Mouse (Mus musculus) liver, embryonic 13.5 days (tissue): ENCODE measurements around the gene Olfr911-ps1. TPM values are rescaled to one million over a fixed set of nuclear protein-coding genes. Genes with fewer than 3 reads are reported as not detected.

Experiments
- ATAC-seq: fragments of 200-750 bp; cut with Nextera tagmentation; 2 replicates; pipeline ENCODE4 v1.8.0; 2017; ENCODE audit warnings: low read depth, mild to moderate bottlenecking, moderate number of reproducible peaks, moderate library complexity
- DNase-seq: peaks from one replicate; pipeline ENCODE4 v3.0.0; 2022
- H3K27ac ChIP-seq: fragments of 300-500 bp; sonication (generic); 2 replicates; pipeline ENCODE4 v1.5.1; 2015; ENCODE audit warnings: moderate library complexity, mild to moderate bottlenecking, inconsistent platforms
- H3K27me3 ChIP-seq: fragments of 300-500 bp; sonication (generic); 2 replicates; pipeline ENCODE4 v1.6.1; 2015; ENCODE audit warnings: mild to moderate bottlenecking, inconsistent platforms
- H3K36me3 ChIP-seq: fragments of 300-500 bp; sonication (generic); 2 replicates; pipeline ENCODE4 v1.6.1; 2015; ENCODE audit warnings: mild to moderate bottlenecking, inconsistent platforms
- H3K4me1 ChIP-seq: fragments of 300-500 bp; sonication (generic); replicated peaks from 2 replicates; pipeline ENCODE4 v1.6.1; 2015; ENCODE audit warnings: inconsistent platforms
- H3K4me2 ChIP-seq: fragments of 300-500 bp; sonication (generic); 2 replicates; pipeline ENCODE4 v1.6.1; 2015; ENCODE audit warnings: inconsistent platforms, mild to moderate bottlenecking, moderate library complexity
- H3K4me3 ChIP-seq: fragments of 300-500 bp; sonication (generic); replicated peaks from 2 replicates; pipeline ENCODE4 v1.5.1; 2015; ENCODE audit warnings: mild to moderate bottlenecking, inconsistent platforms
- H3K9ac ChIP-seq: fragments of 300-500 bp; sonication (generic); 2 replicates; pipeline ENCODE4 v1.6.1; 2015; ENCODE audit warnings: mild to moderate bottlenecking, inconsistent platforms
- H3K9me3 ChIP-seq: fragments of 300-500 bp; sonication (generic); replicated peaks from 2 replicates; pipeline ENCODE4 v1.6.1; 2016; ENCODE audit warnings: inconsistent platforms
- WGBS: fragments of 180-500 bp; shearing (Covaris S2); methylation state at CpG from one replicate; pipeline ENCODE4 v1.1.7; 2015; ENCODE audit not compliant: insufficient replicate concordance; 5-methylcytosine and 5-hydroxymethylcytosine counted together
- polyA plus RNA-seq: library from polyadenylated mRNA; unstranded; fragments of >200 nt; fragmentation: Nextera tagmentation; extraction: Ambion mirVana; gene quantifications from 2 replicates; pipeline ENCODE4 v1.2.1, GENCODE M21; 2015

Gene Olfr911-ps1
- not detected in 2 replicates for polyA plus RNA-seq

DNA sequence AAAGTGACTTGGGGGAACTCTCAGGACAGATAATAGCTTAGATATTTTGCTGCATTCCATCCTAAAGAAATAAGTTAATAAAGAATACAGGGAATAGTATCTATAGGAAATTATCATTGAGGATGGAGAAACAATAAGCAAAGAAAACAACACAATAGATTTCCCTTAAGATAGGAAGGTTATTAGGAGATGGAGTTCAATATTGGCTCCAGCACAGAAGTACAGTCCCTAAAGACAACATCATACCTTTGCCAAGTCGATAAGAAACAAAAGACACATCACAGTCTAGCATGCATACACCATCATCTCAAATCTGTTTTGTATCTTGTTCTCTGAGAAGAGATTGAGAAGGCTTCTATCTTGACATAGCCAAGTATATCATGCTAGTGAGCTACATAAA lies at the start of gene Olfr911-ps1:
TSS of gene Olfr911-ps1 (plus strand) at position 301 of the 400 bp plus-strand sequence.
- Histone ChIP-seq H3K4me3 (no peak within 1 kb of the TSS), H3K27me3 (no peaks in the 10 kb centered on the region), H3K9me3 (no peaks in the 10 kb centered on the region), H3K4me1 (no peaks in the 10 kb centered on the region), H3K36me3 (no peaks in the 10 kb centered on the region), H3K9ac (no peak within 1 kb of the TSS), H3K4me2 (no peak within 1 kb of the TSS), H3K27ac (no peak within 1 kb of the TSS)
- DNase-seq, result no peak
- ATAC-seq, result no peak
- WGBS, result 46% methylated on average over 1 of the region's 1 CpGs

DNA sequence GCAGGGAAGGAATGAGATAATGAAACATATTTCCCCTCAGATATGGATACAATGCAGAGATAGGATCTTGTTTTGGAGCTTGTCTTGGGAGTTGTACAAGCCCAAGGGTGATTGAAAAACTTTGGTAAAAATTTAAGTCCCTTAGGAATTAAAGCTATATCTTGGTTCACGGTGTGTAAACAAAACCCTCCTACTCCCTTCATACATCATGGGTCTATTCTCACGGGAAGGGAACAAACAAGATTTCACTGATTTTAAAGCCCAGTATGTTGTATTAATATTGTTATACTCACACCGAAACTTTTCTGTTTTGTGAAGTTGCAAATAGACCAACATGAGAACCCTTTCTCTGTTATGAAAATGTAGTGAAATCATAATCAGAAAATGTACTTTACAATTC lies 34.6 kb upstream of the Olfr911-ps1 start, which contains the start of gene Olfr906:
TSS of gene Olfr906 (plus strand) at position 301 of the 400 bp plus-strand sequence.
- Histone ChIP-seq H3K4me3 (no peak within 1 kb of the TSS), H3K9me3 (no peaks in the 10 kb centered on the region), H3K27ac (no peak within 1 kb of the TSS), H3K27me3 (no peaks in the 10 kb centered on the region), H3K4me2 (no peak within 1 kb of the TSS), H3K9ac (no peak within 1 kb of the TSS), H3K36me3 (no peaks in the 10 kb centered on the region), H3K4me1 (no peaks in the 10 kb centered on the region)
- ATAC-seq (no peak), DNase-seq (no peak)
- WGBS, result 58% methylated on average over 3 of the region's 3 CpGs

DNA sequence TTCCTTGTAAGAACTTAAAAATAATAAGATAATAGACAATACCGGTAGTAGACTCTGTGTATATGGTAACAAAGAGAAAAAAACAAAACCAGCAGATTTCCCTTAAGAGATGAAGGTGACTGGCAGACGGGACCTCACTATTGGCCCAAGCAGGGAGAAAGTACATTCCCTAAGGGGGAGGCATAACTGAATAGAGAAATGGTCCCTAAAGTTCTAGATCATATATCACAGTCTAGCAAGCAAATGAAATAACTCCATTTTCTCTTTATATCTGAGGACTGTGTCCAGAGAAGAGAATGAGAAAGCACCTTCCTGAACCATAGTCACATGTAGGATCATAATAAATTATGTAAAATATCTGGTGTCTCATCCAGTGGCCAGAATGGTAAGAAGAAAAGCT lies 25.9 kb upstream of the Olfr911-ps1 start, which contains the start of gene Olfr907:
TSS of gene Olfr907 (plus strand) at position 301 of the 400 bp plus-strand sequence.
- H3K4me3 ChIP-seq, result no peak within 1 kb of the TSS
- ATAC-seq, result no peak
- H3K36me3 ChIP-seq, result no peaks in the 10 kb centered on the region
- H3K27ac ChIP-seq, result no peak within 1 kb of the TSS
- H3K4me1 ChIP-seq, result no peaks in the 10 kb centered on the region
- no peak within 1 kb of the TSS for H3K4me2 ChIP-seq
- no peaks in the 10 kb centered on the region for H3K27me3 ChIP-seq
- no peak for DNase-seq
- WGBS, result 56% methylated on average over 2 of the region's 2 CpGs
- H3K9me3 ChIP-seq, result no peaks in the 10 kb centered on the region
- H3K9ac ChIP-seq, result no peak within 1 kb of the TSS

DNA sequence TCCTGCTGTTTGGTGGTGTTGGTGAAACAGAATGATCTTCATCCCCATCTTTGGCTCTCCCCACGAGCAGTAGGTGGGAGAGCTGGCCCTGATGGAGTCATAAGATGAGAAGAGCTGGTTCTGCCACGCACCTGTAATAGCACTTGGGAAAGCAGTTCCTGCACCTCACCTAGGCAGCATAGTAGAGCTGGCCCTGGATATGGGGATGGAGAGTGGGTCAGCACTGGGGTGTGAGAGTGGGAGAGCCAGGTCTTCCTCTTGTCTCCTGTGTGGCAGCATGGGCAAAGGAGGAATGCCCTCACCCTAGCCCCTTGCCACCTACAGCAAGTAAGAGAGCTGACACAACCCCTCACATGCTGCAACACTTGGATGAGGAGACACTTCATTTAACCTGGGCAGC lies 9.0 kb upstream of the Olfr911-ps1 start:
- 32% methylated on average over 2 of the region's 2 CpGs for WGBS
- H3K4me2 ChIP-seq, result no peak overlapping the region
- H3K27me3 ChIP-seq, result no peaks in the 10 kb centered on the region
- ATAC-seq (no peak), DNase-seq (no peak)
- no peak overlapping the region for H3K27ac ChIP-seq
- no peak overlapping the region for H3K4me3 ChIP-seq
- no peak overlapping the region for H3K9ac ChIP-seq
- no peaks in the 10 kb centered on the region for H3K36me3 ChIP-seq
- no peaks in the 10 kb centered on the region; the same call in 1 of the 2 replicates for H3K9me3 ChIP-seq
- no peaks in the 10 kb centered on the region for H3K4me1 ChIP-seq

DNA sequence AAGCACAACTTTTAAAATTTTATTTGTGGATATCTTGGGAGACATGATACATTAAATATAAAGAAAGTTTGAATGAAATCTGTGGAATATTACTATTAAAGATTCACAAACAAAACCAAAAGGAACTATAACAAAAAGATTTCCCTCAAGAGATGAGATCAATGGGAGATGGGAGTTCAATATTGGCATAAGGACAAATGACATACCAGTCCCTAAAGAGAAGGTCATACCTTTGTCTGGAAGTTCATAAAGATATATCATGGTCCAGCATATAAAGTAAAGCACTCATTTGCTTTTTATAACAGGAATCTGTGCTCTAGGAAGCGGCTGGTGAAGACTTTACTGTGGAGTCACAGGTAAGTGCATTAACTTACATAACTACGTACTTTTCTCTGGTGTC lies 16.2 kb downstream of the Olfr911-ps1 start, which contains the start of gene Olfr910:
TSS of gene Olfr910 (plus strand) at position 301 of the 400 bp plus-strand sequence.
- ATAC-seq (no peak), DNase-seq (no peak)
- H3K36me3 ChIP-seq, result no peaks in the 10 kb centered on the region
- no peaks in the 10 kb centered on the region for H3K27me3 ChIP-seq
- H3K9ac ChIP-seq, result no peak within 1 kb of the TSS
- 62% methylated on average over 2 of the region's 2 CpGs for WGBS
- no peak within 1 kb of the TSS for H3K27ac ChIP-seq
- no peaks in the 10 kb centered on the region for H3K4me1 ChIP-seq
- H3K4me2 ChIP-seq, result no peak within 1 kb of the TSS
- H3K9me3 ChIP-seq, result no peaks in the 10 kb centered on the region
- no peak within 1 kb of the TSS for H3K4me3 ChIP-seq

Other genes with a start within 250 kb of the Olfr911-ps1 start
- gene Olfr896-ps1, start 230.5 kb upstream of the Olfr911-ps1 start, polyA plus RNA-seq, result not detected in 2 replicates
- gene Olfr25, start 192.5 kb upstream of the Olfr911-ps1 start, polyA plus RNA-seq, result not detected in 2 replicates
- gene Olfr898, start 173.2 kb upstream of the Olfr911-ps1 start, polyA plus RNA-seq, result not detected in 2 replicates
- gene Olfr250, start 154.7 kb upstream of the Olfr911-ps1 start, polyA plus RNA-seq, result not detected in 2 replicates
- not detected in 2 replicates for gene Olfr251, start 144.5 kb upstream of the Olfr911-ps1 start, polyA plus RNA-seq
- gene Olfr147, start 119.9 kb upstream of the Olfr911-ps1 start, polyA plus RNA-seq, result not detected in 2 replicates
- gene Olfr901, start 92.1 kb upstream of the Olfr911-ps1 start, polyA plus RNA-seq, result not detected in 2 replicates
- not detected in 2 replicates for gene Olfr902, start 73.9 kb upstream of the Olfr911-ps1 start, polyA plus RNA-seq
- gene Olfr904, start 58.4 kb upstream of the Olfr911-ps1 start, polyA plus RNA-seq, result not detected in 2 replicates
- not detected in 2 replicates for gene Olfr905, start 50.5 kb upstream of the Olfr911-ps1 start, polyA plus RNA-seq
- not detected in 2 replicates for gene Olfr906, start 34.5 kb upstream of the Olfr911-ps1 start, polyA plus RNA-seq
- gene Olfr907, start 25.8 kb upstream of the Olfr911-ps1 start, polyA plus RNA-seq, result not detected in 2 replicates
- not detected in 2 replicates for gene Olfr910, start 16.3 kb downstream of the Olfr911-ps1 start, polyA plus RNA-seq
- gene Olfr912, start 58.6 kb downstream of the Olfr911-ps1 start, polyA plus RNA-seq, result not detected in 2 replicates
- not detected in 2 replicates for gene Olfr913, start 71.2 kb downstream of the Olfr911-ps1 start, polyA plus RNA-seq
- not detected in 2 replicates for gene Olfr914, start 83.5 kb downstream of the Olfr911-ps1 start, polyA plus RNA-seq
- not detected in 2 replicates for gene Olfr916, start 138.3 kb downstream of the Olfr911-ps1 start, polyA plus RNA-seq
- not detected in 2 replicates for gene Olfr917, start 144.3 kb downstream of the Olfr911-ps1 start, polyA plus RNA-seq
- gene Olfr918, start 153.0 kb downstream of the Olfr911-ps1 start, polyA plus RNA-seq, result not detected in 2 replicates
- not detected in 2 replicates for gene Olfr919, start 182.1 kb downstream of the Olfr911-ps1 start, polyA plus RNA-seq
- gene Vwa5a, start 196.7 kb downstream of the Olfr911-ps1 start, polyA plus RNA-seq, result 8.5 and 9.3 TPM in 2 replicates
- 0.02 TPM in 2 replicates for gene Olfr920, start 230.7 kb downstream of the Olfr911-ps1 start, polyA plus RNA-seq